Mouse (Mus musculus) thymus, adult 2 months (tissue): ENCODE measurements at regions not wholly inside any gene's neighbourhood (a gene's known extent, or its start where the extent isn't known, plus 50 kb on each side); places are given as distances from the start of the nearest gene placed in this dataset.

Experiments
- DNase-seq: peaks from one replicate; pipeline ENCODE4 v3.0.0; 2021
- H3K27ac ChIP-seq: fragments of 200-500 bp; 2 replicates; pipeline ENCODE4 v1.5.1; 2012; ENCODE audit warnings: low read length, control low read depth; ENCODE audit not compliant: control insufficient read depth, insufficient read depth
- H3K27me3 ChIP-seq: fragments of 200-500 bp; 2 replicates; pipeline ENCODE4 v1.6.1; 2012; ENCODE audit warnings: mild to moderate bottlenecking, low read length, moderate library complexity, mixed read lengths; ENCODE audit not compliant: control insufficient read depth, insufficient read depth
- H3K36me3 ChIP-seq: fragments of 200-500 bp; 2 replicates; pipeline ENCODE4 v1.6.1; 2012; ENCODE audit warnings: mild to moderate bottlenecking, low read length, moderate library complexity; ENCODE audit not compliant: control insufficient read depth, insufficient read depth
- H3K4me1 ChIP-seq: fragments of 200-500 bp; replicated peaks from 2 replicates; pipeline ENCODE4 v1.6.1; 2012; ENCODE audit warnings: low read length; ENCODE audit not compliant: control insufficient read depth, insufficient read depth
- H3K4me3 ChIP-seq: fragments of 200-500 bp; 2 replicates; pipeline ENCODE4 v1.5.1; 2012; ENCODE audit warnings: mild to moderate bottlenecking, low read length, control low read depth, moderate library complexity; ENCODE audit not compliant: control insufficient read depth, insufficient read depth
- CTCF ChIP-seq: fragments of 200-500 bp; IDR thresholded peaks from 2 replicates; pipeline ENCODE4 v1.5.1; 2012; ENCODE audit warnings: mild to moderate bottlenecking, control low read depth, low read length, moderate library complexity, borderline replicate concordance; ENCODE audit not compliant: control insufficient read depth, poor library complexity, insufficient read depth; ENCODE audit errors: extremely low read depth
- POLR2A ChIP-seq: fragments of 200-500 bp; IDR thresholded peaks from 2 replicates; pipeline ENCODE4 v1.6.1; 2012; ENCODE audit warnings: mild to moderate bottlenecking, low read length, control low read depth, moderate library complexity; ENCODE audit not compliant: control insufficient read depth, poor library complexity, insufficient read depth; ENCODE audit errors: extremely low read depth
- WGBS: fragments of 180-500 bp; shearing (Covaris S2); methylation state at CpG from one replicate; pipeline ENCODE4 v1.1.7; 2018; 5-methylcytosine and 5-hydroxymethylcytosine counted together

DNA sequence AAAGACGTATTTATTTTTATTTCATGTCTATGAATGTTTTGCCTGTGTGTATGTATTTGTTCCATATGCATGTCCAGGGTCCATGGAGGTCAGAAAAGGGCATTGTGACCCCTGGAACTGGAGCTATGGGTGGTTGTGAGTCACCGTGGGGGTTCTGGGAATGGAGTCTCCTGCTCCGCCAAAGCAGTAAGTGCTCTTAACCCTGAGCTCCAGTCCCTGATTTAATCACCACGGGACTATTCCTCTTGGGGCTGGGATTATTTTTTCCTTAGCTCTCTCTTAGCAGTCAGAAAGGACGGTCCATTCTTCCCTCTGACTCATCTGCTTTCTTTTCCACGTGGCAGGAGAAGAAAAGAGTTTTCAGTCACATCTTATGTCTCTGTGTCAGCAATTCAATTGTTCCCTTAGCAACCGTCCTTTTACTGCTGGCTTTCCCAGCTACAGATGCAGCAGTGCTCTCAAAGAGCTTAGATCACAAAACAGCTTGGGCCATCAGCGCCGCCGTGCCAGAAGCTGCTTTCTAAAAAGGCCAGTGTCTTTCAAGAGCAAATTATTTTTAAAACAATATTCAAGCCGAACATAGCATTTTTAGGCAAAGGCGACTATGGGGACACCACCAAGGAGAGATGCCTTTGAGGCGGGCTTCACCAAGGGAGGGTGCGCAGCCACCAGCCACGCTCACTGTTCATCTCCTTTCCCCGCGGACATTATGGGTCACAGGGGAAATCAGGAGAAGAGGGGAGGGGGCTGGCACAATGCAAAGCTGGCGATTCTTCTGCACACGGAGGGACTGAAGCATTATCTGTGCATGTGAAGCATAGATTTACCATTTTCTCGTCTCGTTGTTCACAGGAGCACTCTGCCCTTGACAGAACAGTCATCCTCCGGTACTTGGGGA lies 110.8 kb downstream of the Map3k7 start:
- no peak overlapping the region for H3K4me3 ChIP-seq

DNA sequence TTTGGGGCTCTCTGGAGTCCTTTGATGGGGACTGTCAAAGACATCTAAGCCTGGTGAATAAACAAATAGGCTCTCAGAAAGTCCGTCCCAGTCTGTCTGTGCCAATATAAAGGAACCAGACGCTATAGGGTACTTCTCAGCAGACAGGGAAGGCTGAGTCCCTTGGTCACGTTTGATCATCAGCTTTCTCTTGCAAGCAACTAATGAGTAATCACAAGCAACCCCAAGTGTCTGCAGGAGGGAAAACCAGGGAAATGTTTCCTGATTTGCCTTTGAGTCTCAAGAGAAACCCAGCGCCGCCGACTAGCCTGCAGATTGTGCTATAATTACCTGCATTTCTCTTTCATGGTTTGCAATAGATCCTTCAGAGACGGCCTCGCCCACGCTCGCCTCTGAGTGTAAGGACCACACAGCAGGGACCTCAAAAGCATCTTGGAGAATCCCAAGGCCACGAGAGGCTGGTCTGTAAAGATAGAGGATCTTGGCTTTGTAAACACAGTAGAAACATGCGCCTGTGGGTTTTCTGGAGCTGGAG lies 112.6 kb downstream of the Map3k7 start:
- Histone ChIP-seq H3K27ac (no peak overlapping the region), H3K4me3 (no peak overlapping the region), H3K36me3 (no peaks in the 10 kb centered on the region), H3K4me1 (no peaks in the 10 kb centered on the region), H3K27me3 (no peaks in the 10 kb centered on the region)
- 92% methylated on average over 12 of the region's 12 CpGs for WGBS
- no peak for DNase-seq
- TF ChIP-seq POLR2A (no peak), CTCF (no peak)

More for the DNA sequence above, 110.8 kb downstream of the Map3k7 start:
- no peaks in the 10 kb centered on the region for H3K4me1 ChIP-seq
- H3K36me3 ChIP-seq: no peaks in the 10 kb centered on the region
- no peaks in the 10 kb centered on the region for H3K27me3 ChIP-seq
- no peak for DNase-seq
- TF ChIP-seq POLR2A (no peak), CTCF (no peak)
- H3K27ac ChIP-seq: no peak overlapping the region
- 56% methylated on average over 22 of the region's 22 CpGs for WGBS

DNA sequence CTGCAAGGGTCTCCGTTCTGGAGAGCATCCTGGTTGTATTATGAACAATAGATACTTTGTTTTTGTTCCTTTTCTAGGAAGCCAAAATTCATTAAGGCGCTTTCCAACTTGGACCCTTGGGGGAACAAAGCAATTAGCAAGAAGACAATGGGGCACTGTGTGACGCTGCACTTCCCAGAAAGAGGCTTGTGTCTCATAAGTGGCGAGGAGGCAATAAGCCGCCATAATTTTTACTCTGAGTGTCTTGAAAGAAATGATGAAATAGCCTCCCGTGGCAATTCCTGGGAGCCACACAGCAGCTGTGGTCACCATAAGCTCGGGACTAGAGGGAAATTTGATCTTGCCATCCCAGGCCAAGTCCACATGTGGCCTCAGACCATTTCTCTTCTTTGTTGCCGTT lies 119.6 kb downstream of the Map3k7 start:
- H3K4me3 ChIP-seq: no peak overlapping the region

DNA sequence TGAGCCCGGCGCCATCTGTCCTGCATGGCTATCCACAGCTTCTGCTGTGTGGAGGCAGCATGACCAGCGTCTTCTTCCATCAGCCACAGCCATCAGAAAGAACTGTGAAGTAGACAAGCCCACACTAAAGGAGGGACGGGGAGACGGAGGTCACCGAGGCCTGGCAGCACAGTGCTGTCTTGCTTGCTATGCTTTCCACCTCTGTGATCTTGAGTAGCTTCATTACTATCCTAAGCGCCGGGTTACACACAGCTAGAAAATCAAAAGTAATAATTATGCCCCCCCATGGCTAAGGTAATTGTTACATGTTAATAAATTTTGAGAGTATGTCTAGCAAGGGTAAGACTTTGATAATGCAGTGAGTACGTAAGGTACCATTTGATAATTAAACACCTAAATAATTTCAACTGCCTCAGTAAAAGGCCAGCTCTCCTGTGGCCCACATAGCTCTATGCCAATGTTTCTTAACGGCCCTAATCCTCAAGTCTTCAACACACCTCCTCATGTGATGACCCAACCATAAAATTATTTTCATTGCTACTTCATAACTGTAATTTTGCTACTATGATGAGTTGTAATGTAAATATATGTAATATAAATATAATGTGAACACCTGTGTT lies 120.5 kb downstream of the Map3k7 start:
- no peaks in the 10 kb centered on the region for H3K4me1 ChIP-seq
- no peak for DNase-seq
- H3K27ac ChIP-seq: no peak overlapping the region
- H3K4me3 ChIP-seq: no peak overlapping the region
- no peaks in the 10 kb centered on the region for H3K36me3 ChIP-seq
- TF ChIP-seq CTCF: no peak
- no peak for TF ChIP-seq POLR2A
- no peaks in the 10 kb centered on the region for H3K27me3 ChIP-seq
- WGBS: 94% methylated on average over 10 of the region's 10 CpGs

More for the DNA sequence above, 119.6 kb downstream of the Map3k7 start:
- no peaks in the 10 kb centered on the region for H3K27me3 ChIP-seq
- DNase-seq: no peak
- 87% methylated on average over 8 of the region's 8 CpGs for WGBS
- H3K4me1 ChIP-seq: no peaks in the 10 kb centered on the region
- H3K36me3 ChIP-seq: no peaks in the 10 kb centered on the region
- H3K27ac ChIP-seq: no peak overlapping the region
- TF ChIP-seq CTCF: no peak

DNA sequence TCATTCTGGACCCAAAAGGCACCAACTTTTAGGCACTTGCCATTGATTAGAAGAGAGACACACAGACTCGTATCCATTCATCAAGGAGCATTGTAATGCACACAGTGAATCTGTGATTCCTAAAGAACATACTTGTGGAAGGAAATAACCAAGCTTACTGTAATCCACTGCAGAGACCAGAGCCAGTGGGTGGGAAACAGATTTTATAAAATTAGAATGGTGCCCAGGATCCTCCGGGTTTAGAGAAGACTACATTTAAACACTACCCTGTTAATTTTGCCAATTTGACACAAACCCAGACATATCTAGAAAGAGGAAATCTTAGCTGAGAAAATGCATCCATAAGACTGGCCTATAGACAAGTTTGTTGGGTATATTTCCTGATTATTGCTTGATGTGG lies 121.1 kb downstream of the Map3k7 start:
- Histone ChIP-seq H3K4me3 (no peak overlapping the region), H3K4me1 (no peaks in the 10 kb centered on the region), H3K27ac (no peak overlapping the region), H3K27me3 (no peaks in the 10 kb centered on the region), H3K36me3 (no peaks in the 10 kb centered on the region)
- 94% methylated on average over 2 of the region's 2 CpGs for WGBS
- DNase-seq: no peak
- no peak for TF ChIP-seq CTCF

DNA sequence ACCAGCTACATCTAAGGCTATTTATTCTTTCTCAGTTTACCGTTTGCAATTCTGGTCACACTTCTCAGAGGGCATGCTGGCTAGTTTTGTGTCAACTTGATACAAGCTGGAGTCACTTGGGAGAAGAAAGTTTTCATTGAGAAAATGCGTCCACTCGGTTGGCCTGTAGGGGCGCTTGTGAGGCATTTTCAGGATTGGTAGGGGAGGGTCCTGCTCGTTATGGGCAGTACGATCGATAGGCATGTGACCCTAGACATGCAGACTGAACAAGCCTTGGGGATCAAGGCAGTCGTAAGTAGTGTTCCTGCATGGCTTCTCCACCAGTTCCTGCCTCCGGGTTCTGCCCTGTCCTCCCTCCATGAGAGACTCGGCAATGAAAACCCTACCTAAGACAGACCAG lies 127.2 kb downstream of the Map3k7 start:
- Histone ChIP-seq H3K27ac (no peak overlapping the region), H3K36me3 (no peaks in the 10 kb centered on the region), H3K27me3 (no peaks in the 10 kb centered on the region), H3K4me1 (no peaks in the 10 kb centered on the region), H3K4me3 (no peak overlapping the region)
- 94% methylated on average over 10 of the region's 10 CpGs for WGBS
- TF ChIP-seq CTCF (no peak), POLR2A (no peak)
- no peak for DNase-seq
